Mouse (Mus musculus) lung, postnatal 0 days (tissue): ENCODE results near the gene Mcm5. TPM values are rescaled to one million over a fixed set of nuclear protein-coding genes. Genes with fewer than 3 reads are reported as not detected.

Source experiments
- ATAC-seq: fragments of 200-750 bp; cut with Nextera tagmentation; 2 replicates; pipeline ENCODE4 v1.8.0; 2017; ENCODE audit warnings: moderate library complexity
- DNase-seq: peaks from one replicate; pipeline ENCODE4 v3.0.0-alpha.2; 2016; ENCODE audit warnings: low spot score
- H3K27ac ChIP-seq: fragments of 300-500 bp; sonication (generic); 2 replicates; pipeline ENCODE4 v1.5.1; 2014; ENCODE audit warnings: antibody characterized with exemption, mild to moderate bottlenecking, low read length, mixed read lengths
- H3K27me3 ChIP-seq: fragments of 300-500 bp; sonication (generic); replicated peaks from 2 replicates; pipeline ENCODE4 v1.6.1; 2014; ENCODE audit warnings: low read length, mixed read lengths; ENCODE audit not compliant: insufficient read depth
- H3K36me3 ChIP-seq: fragments of 300-500 bp; sonication (generic); 2 replicates; pipeline ENCODE4 v1.6.1; 2014; ENCODE audit warnings: low read length, mixed read lengths; ENCODE audit not compliant: insufficient read depth
- H3K4me1 ChIP-seq: fragments of 300-500 bp; sonication (generic); 2 replicates; pipeline ENCODE4 v1.6.1; 2014; ENCODE audit warnings: antibody characterized with exemption, low read depth, low read length, mixed read lengths; ENCODE audit not compliant: insufficient read depth
- H3K4me2 ChIP-seq: fragments of 300-500 bp; sonication (generic); replicated peaks from 2 replicates; pipeline ENCODE4 v1.6.1; 2014; ENCODE audit warnings: low read depth, mild to moderate bottlenecking, low read length, moderate library complexity, mixed read lengths
- H3K4me3 ChIP-seq: fragments of 300-500 bp; sonication (generic); 2 replicates; pipeline ENCODE4 v1.5.1; 2014; ENCODE audit warnings: low read depth, low read length
- H3K9ac ChIP-seq: fragments of 300-500 bp; sonication (generic); replicated peaks from 2 replicates; pipeline ENCODE4 v1.6.1; 2014; ENCODE audit warnings: low read depth, mild to moderate bottlenecking
- H3K9me3 ChIP-seq: fragments of 300-500 bp; sonication (generic); 2 replicates; pipeline ENCODE4 v1.6.1; 2016; ENCODE audit warnings: low read length, mixed read lengths
- CTCF ChIP-seq: IDR thresholded peaks from 2 replicates; pipeline ENCODE4 v1.5.1; 2016; ENCODE audit warnings: antibody characterized with exemption, mild to moderate bottlenecking
- EP300 ChIP-seq: IDR thresholded peaks from 2 replicates; pipeline ENCODE4 v1.6.1; 2016; ENCODE audit warnings: antibody characterized with exemption, mild to moderate bottlenecking, control low read depth
- WGBS: fragments of 180-500 bp; shearing (Covaris S2); extraction: QIAGEN DNeasy Blood & Tissue Kit; methylation state at CpG from one replicate; pipeline ENCODE4 v1.1.7; 2014; 5-methylcytosine and 5-hydroxymethylcytosine counted together
- polyA plus RNA-seq: library from polyadenylated mRNA; unstranded; fragments of >200 nt; fragmentation: Nextera tagmentation; extraction: Ambion mirVana; gene quantifications from 2 replicates; pipeline ENCODE4 v1.2.1, GENCODE M21; 2015

Gene Mcm5
- polyA plus RNA-seq, 1 experiment from 2014 or later: 14.6 TPM

DNA sequence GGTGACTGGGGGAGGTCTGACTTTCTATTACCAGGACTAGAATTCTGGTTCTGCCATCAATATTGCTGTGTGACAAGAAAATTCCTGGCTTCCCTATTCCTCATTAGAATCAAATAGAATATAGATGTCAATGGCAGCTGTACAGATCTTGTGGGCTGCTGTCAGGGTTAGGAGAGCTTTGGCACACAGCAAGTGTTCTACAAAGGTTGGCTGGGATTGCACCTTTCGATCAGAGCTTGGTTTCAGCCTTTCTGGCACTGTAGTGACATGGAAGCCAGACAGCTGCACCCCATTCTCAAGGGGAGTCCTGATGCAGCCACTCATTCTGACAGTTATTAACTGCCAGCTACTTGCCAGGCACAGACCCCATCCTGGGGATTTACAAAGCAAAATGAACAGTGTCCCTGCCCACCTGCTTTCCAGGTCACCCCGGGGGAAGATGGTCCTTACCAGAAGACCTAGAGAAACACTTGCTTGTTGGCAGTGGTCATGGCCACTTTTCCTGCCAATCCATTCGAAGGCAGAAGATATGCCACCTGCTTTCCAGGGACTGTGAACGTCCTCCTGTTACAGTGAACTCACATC lies 18.5 kb upstream of the Mcm5 start:
- Histone ChIP-seq H3K9me3 (no peaks in the 10 kb centered on the region), H3K4me3 (no peak overlapping the region), H3K4me2 (no peak overlapping the region), H3K27me3 (no peaks in the 10 kb centered on the region), H3K27ac (no peak overlapping the region), H3K36me3 (no peaks in the 10 kb centered on the region), H3K4me1 (peaks cover 12% of the 10 kb centered on the region; the same call in 1 of the 2 replicates), H3K9ac (no peak overlapping the region)
- ATAC-seq: no peak
- DNase-seq: no peak
- TF ChIP-seq EP300 (no peak), CTCF (no peak)
- WGBS: 76% methylated on average over 4 of the region's 4 CpGs

DNA sequence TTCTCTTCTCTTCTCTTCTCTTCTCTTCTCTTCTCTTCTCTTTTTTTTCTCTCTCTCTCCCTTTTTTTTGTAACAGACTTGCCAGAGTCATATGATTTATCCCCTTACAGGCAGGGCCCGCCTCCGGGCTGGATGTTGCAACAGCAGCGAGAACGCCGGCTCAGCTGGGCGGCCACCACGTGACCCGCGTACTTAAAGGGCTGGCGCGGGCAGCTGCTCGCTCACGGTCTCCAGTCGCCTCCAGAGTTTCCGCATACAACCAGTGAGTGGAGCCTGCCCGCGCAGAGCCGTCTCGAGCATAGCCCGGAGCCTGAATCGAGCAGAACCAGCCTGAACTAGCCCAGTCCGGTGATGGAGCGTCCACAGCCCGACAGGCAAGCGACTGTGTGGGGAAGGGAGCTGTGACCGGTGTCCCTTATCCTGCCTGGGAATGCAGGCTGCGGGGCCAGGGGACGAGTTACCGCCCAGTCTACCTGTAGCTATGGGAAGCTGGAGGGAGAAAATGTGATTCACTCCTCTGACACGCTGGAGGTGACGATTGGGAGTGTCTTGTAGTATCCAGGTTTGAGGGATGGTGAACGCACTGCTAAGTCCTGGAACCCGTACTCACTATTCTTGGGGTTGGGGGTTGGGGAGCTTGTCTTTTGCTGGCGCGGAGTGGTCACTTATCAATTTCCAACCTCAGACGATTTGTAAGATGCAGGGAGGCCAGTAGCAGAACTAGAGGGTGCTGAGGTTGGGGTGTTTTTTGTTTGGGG lies 15.8 kb upstream of the Mcm5 start, which contains the start of gene Hmox1:
TSS of gene Hmox1 (plus strand) at position 223 of the 758 bp plus-strand sequence.
- H3K9me3 ChIP-seq: no peaks in the 10 kb centered on the region
- H3K36me3 ChIP-seq: 0 out of 2 replicates have a peak, but pooled peaks cover 5% of the 10 kb centered on the region
- peak; percentile 92 for ATAC-seq
- peak within 1 kb of the TSS; percentile 68 for H3K27ac ChIP-seq
- peak; percentile 99 for DNase-seq
- TF ChIP-seq EP300 (peak; percentile 60; the same call in 1 of the 2 replicates), CTCF (peak; percentile 36)
- peak within 1 kb of the TSS; percentile 57 for H3K4me3 ChIP-seq
- WGBS: under 1% methylated on average over 36 of the region's 36 CpGs
- H3K27me3 ChIP-seq: no peaks in the 10 kb centered on the region
- H3K4me1 ChIP-seq: peaks cover 10% of the 10 kb centered on the region; the same call in 1 of the 2 replicates
- peak within 1 kb of the TSS; percentile 72 for H3K4me2 ChIP-seq
- H3K9ac ChIP-seq: peak within 1 kb of the TSS; percentile 45

DNA sequence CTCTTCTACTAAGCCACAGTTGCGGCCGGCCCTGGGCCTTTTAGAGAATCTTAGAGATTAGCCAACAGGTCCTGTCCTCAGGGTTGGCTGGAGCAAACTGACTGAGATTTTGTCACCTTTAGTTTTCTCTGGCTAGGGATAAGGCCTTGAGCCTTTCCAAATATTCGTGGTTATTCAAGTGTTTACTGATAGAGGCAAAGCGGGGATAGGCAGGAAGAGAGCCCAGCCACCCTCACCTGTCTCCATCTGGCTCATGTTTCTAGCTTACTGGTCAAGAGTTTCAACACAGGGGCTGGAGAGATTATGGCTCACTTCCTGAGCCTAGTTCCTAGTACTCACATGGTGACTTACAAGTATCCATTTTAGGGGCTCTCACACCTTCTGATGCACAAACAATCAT lies 6.4 kb upstream of the Mcm5 start:
- Histone ChIP-seq H3K4me2 (no peak overlapping the region), H3K9ac (no peak overlapping the region), H3K27me3 (no peaks in the 10 kb centered on the region), H3K4me3 (no peak overlapping the region), H3K27ac (no peak overlapping the region), H3K9me3 (no peaks in the 10 kb centered on the region), H3K36me3 (no peaks in the 10 kb centered on the region), H3K4me1 (no peaks in the 10 kb centered on the region)
- ATAC-seq (peak; percentile 52), DNase-seq (peak; percentile 30)
- WGBS: 65% methylated on average over 4 of the region's 4 CpGs
- no peak for TF ChIP-seq CTCF
- TF ChIP-seq EP300: no peak

DNA sequence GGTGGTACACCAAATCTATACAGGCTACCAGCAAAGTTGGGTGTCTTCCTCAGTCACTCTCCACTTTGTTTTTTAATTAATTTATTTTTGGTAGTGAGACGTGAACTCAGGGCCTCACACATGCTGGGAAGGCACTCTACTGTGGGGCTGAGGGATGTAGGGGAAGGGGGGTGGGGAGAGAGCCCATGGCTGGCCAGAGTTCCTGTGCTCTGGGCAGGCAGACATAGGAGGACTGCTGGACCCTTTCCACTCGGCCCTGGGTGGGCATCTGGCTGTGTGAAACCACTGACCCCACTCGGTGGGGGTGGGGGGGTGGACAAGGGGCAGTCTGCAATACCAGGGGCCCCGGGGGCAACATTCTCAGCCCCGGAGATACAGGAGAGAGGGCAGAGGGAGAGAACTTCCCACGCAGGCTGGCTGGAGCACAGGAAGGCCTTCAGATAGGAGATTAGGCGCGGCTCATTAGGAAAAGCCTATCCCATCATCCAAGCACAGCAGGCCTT lies 5.9 kb upstream of the Mcm5 start:
- H3K36me3 ChIP-seq: no peaks in the 10 kb centered on the region
- H3K4me1 ChIP-seq: no peaks in the 10 kb centered on the region
- DNase-seq (no peak), ATAC-seq (no peak)
- H3K27me3 ChIP-seq: no peaks in the 10 kb centered on the region
- H3K4me2 ChIP-seq: no peak overlapping the region
- H3K9me3 ChIP-seq: no peaks in the 10 kb centered on the region
- H3K9ac ChIP-seq: no peak overlapping the region
- no peak overlapping the region for H3K27ac ChIP-seq
- H3K4me3 ChIP-seq: no peak overlapping the region
- WGBS: 63% methylated on average over 8 of the region's 8 CpGs
- TF ChIP-seq CTCF: no peak

DNA sequence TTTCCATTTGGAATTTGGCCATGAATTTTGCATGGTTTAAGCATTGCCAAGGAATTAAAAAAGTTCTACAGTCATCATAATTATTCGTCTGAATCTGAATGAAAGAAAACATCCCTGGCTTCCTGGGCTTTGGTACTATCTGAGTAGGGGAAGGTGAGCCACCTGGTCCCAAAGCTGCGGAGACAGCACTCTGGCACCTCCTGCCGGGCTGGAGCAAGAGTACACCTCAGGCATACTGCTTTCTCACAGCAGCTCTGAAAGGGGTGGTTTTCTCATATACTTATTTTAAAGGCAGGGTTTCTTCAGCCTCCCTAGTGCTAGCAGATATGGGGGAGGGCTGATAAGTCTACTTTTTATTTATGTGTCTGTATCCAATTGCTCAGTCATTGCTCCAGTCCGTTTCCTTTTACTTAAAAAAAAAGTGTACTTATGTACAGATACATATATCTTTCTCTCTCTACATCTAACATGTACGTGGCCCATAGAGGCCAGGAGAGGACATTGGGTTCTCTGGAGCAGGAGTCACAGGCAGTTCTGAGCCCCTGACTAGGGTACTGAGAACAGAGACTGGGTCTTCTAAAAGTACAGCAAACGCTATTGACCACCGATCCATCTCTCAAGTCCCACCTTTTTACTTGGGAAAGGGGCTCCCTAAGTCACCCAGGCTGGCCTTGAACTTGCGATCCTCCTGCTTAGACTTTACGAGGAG lies 688 bp upstream of the Mcm5 start:
- peak overlapping the region; percentile 72 for H3K27ac ChIP-seq
- peak; percentile 93 for DNase-seq
- WGBS: under 1% methylated on average over 9 of the region's 9 CpGs

DNA sequence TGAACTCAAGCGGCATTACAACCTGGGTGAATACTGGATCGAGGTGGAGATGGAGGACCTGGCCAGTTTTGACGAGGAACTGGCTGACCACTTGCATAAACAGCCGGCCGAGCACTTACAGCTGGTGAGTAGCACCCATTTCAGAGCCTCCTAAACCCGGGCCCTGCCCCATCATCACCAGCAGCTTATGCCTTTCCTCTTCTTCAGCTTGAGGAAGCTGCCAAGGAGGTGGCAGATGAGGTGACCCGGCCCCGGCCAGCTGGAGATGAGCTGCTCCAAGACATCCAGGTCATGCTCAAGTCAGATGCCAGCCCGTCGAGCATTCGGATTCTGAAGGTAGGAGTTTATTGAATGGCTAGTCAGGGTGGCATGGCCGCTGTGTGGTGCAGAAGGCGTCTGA lies 724 bp downstream of the Mcm5 start:
- 7% methylated on average over 13 of the region's 13 CpGs for WGBS
- H3K4me3 ChIP-seq: peak overlapping the region; percentile 62
- TF ChIP-seq EP300: no peak
- no peak for TF ChIP-seq CTCF
- peaks cover 5% of the 10 kb centered on the region; the same call in 1 of the 2 replicates for H3K4me1 ChIP-seq
- H3K27ac ChIP-seq: no peak overlapping the region
- DNase-seq (no peak), ATAC-seq (no peak)
- no peaks in the 10 kb centered on the region for H3K36me3 ChIP-seq
- H3K27me3 ChIP-seq: no peaks in the 10 kb centered on the region
- H3K9ac ChIP-seq: peak overlapping the region; percentile 54; the same call in 1 of the 2 replicates
- H3K4me2 ChIP-seq: peak overlapping the region; percentile 96
- no peaks in the 10 kb centered on the region for H3K9me3 ChIP-seq

More for the DNA sequence above, 688 bp upstream of the Mcm5 start:
- Histone ChIP-seq H3K4me2 (peak overlapping the region; percentile 96), H3K9ac (peak overlapping the region; percentile 55; the same call in 1 of the 2 replicates), H3K4me1 (peaks cover 5% of the 10 kb centered on the region; the same call in 1 of the 2 replicates), H3K27me3 (no peaks in the 10 kb centered on the region), H3K4me3 (peak overlapping the region; percentile 62), H3K9me3 (no peaks in the 10 kb centered on the region), H3K36me3 (no peaks in the 10 kb centered on the region)
- peak; percentile 82 for ATAC-seq
- peak; percentile 95 for TF ChIP-seq CTCF
- no peak for TF ChIP-seq EP300
